Mouse (Mus musculus): ENCODE results near the gene Rbm19.

Gene Rbm19

DNA sequence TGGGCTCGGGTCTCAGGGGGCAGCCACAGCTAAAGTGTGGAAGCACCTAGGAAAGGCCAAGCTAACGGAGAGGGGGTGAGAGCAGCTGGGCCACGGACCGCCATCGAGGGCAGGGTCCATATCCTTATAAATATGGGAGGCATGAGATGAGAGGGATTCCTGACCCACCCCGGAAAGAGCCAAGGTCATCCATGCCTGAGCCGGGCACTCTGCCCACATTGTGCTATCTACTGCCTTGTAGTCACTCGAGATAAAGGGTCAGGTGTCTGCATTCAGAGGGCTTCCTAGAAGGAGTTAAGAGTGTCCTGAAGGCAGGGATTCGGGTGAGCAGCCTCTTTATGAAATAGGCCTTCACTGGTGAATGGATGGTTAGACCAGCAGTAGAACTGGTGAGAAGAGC lies 80.6 kb downstream of the Rbm19 start:
- in situ Hi-C loops (cut with MboI; ENCODE audit: low sequenced_read_pairs), result no loop called here

DNA sequence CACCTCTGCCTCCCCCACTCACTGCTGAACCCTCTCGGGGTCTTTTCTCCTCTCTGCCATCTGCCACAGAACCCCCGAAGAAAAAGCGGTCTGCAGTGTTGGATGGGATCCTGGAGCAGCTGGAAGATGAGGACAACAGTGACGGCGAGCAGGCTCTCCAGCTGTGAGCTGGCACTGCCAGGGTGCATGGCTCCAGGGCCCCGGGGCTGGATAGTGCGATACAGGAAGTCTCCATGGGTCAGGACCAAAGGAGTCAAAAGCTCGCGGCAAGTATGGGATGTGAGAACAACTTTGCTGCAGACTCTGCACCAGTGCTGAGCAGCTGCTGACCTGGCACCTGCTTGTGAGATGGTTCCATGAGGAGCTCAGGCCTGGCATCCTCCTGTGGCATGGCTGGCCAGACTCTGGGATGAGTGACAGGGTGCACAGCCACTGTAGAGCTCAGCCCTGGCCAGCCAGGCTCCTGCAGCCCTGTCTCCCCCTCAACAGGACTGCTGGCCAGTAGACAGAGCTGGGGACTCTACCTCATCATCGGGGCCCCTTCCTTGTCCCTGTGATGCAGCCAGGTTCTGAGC lies 81.6 kb downstream of the Rbm19 start:
- in situ Hi-C loops (cut with MboI; ENCODE audit: low sequenced_read_pairs), result no loop called here

DNA sequence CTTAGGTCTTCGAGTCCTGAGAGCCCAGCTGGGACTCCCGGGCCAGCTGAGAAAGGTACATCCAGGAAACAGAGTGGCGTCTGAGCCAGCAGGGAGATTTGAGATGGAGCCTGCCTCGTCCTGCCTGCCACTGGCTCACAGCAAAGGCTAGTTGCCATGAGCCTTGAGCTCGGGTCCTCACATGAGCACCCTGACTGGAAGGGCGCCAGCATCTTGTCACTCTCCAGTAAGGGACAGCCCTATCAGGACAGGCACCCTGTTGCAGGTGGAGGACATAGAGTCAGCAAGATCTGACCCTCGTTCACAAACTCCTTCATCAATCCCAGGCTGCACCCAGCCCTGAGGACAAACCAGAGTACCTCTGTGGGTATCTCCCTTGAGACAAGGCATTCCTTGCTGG lies 83.6 kb downstream of the Rbm19 start:
- in situ Hi-C loops (cut with MboI; ENCODE audit: low sequenced_read_pairs), result no loop called here

DNA sequence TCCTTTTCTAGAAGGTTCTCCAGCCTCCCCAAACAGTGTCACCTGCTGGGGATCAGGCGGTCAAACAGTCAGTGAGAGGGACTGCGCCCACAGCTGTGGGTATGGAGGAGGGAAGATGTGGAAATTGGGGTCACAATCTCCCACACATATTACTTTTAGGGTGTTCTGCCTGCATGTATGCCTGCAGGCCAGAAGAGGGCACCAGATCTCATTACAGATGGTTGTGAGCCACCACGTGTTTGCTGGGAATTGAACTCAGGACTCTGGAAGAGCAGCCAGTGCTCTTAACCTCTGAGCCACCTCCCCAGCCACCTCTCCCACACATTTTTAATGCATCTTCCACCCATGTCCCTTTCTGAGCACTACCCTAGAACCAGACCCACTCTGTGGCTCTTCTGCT lies 88.1 kb downstream of the Rbm19 start:
- in situ Hi-C loops (cut with MboI; ENCODE audit: low sequenced_read_pairs), result no loop called here

DNA sequence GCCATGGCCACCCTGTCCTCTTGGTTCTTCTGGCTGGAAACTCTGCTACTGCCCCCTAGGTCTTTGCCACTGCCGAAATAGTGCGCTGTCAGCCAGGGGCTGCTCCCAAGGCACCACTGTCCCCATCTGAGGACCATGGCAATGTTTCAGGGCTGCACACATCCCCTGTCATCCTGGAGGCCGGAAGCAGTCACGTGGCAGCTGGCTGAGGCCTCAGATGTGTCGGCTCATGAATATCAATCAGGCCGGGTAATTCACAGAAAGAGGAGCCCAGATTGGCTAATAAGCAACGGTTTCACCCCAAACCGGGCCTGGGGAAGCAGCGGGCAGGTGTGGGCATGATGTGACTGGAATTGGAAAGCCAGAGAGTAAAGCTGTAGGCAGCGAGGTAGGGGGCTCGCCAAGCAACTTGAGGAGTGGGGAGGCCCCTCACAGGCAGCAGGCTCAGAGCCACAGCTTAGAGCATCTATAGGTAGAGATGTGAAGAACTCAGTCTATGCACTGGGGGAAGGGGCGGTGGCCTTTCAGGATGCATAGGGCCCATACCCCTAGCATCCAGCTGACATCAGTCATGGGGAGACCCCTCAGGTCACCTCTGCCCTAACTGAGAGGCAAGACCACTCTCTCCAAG lies 90.2 kb downstream of the Rbm19 start:
- in situ Hi-C loops (cut with MboI; ENCODE audit: low sequenced_read_pairs), result no loop called here

DNA sequence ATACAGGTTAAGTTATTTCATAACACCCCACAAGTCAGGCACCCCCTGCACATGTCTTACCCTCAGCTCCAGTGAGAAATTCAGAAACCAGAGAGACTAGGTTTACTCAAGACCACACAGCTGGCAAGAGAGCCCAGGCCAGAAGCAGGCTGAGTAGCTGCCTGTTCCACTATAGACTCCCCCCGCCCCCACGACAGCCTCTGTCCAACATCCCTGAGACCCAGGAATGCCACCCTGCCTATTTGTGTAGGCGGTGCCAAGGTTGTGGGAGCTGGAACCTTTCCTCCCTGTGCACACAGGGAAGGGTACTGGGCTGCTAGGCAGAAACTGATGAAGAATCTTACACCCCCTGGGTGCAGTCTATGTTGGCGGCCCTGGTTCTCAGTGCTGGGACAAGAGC lies 91.2 kb downstream of the Rbm19 start:
- in situ Hi-C loops (cut with MboI; ENCODE audit: low sequenced_read_pairs), result no loop called here

DNA sequence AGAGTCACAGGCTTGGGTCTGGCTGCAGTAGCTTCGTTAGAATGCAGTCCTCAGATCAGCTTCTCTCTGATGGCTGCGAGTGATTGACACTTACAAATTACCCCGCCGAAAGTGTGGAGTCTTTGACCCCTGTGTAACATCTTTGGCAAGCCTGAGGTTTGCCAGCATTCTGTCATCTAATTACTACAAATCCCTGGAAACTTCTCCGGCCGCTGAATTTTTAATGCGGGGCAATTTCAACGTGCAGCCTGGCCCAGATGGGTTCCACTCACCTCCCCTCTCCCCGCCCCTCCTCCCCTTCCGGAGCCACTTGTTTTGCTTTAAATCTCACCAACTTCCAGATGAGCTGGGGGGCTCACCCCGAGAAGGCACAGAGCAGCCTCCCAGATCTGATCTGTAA lies 94.4 kb downstream of the Rbm19 start:
- in situ Hi-C loops (cut with MboI; ENCODE audit: low sequenced_read_pairs), result no loop called here

DNA sequence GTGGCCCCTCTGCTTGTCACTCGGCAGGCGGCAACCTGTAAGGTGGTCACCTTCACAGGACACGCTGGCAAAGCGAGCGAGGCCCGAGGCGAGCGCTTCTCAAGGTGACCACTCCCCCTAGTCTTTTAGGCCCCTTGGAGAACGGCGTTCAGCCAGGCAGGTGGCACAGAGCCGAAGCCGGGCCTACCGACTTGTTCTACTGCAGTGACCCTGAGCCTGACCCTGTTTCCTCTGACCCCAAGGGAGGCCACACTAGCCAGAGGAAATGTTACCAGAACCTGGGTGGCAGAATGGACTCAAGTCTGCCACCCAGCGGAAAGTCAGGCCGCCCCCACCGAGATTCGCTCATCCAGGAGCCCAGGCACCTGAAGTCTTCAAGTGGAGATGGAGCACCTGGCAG lies 94.9 kb downstream of the Rbm19 start:
- in situ Hi-C loops (cut with MboI; ENCODE audit: low sequenced_read_pairs), result no loop called here

DNA sequence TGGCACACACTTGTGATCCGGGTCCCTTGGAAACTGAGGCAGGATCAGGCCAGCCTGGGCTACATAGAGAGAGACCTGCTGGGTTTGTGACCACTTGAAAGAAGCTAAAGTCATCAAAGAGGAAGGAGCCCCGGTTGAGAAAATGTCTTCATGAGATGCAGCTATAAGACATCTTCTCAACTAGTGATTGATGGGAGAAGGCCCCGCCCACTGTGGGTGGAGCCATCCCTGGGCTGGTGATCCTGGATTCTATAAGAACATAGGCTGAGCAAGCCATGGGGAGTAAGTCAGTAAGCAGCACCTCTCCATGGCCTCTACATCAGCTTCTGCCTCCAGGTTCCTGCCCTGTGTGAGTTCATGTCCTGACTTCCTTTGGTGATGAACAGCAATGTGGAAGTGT lies 98.2 kb downstream of the Rbm19 start:
- in situ Hi-C loops (cut with MboI; ENCODE audit: low sequenced_read_pairs), result no loop called here

DNA sequence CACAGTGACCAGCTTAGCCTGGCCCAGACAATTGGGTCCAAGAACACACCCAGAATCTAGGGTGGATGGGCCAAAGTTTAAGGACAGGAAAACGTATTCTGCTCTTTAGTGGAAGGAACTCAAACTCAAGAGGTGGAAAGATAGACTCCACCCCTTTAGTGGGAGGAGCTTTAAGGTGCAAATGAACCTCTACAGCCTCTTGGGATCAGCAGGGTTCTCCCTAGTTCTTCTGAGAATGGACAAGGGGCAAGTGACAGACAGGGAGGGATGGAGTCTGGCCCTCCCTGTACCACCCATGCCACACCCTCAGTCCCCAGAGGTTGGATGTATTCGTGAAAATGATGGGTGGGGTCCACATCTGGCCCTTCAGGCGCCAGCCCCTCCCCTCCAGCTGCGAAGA lies 105.0 kb downstream of the Rbm19 start:
- in situ Hi-C loops (cut with MboI; ENCODE audit: low sequenced_read_pairs), result no loop called here

DNA sequence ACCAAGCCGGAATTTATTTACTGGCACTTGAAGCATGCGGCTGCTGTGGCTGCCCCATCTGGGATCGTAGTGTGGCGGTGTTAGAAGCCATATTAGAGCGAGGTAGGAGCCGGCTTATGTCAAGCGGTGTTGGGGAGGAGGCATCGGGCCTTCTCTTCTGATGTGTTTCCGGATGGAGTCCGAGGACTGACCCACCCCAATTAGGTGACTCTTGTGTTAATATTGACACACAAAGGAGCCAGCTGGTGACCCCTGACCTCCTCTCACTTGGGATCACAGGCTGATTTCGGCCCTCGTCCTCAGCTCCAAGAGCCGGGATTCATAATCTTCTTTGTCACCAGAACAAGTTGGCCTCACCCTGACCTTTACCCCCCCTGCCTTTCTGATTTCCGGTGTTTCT lies 109.1 kb downstream of the Rbm19 start:
- in situ Hi-C loops (cut with MboI; ENCODE audit: low sequenced_read_pairs), result no loop called here

DNA sequence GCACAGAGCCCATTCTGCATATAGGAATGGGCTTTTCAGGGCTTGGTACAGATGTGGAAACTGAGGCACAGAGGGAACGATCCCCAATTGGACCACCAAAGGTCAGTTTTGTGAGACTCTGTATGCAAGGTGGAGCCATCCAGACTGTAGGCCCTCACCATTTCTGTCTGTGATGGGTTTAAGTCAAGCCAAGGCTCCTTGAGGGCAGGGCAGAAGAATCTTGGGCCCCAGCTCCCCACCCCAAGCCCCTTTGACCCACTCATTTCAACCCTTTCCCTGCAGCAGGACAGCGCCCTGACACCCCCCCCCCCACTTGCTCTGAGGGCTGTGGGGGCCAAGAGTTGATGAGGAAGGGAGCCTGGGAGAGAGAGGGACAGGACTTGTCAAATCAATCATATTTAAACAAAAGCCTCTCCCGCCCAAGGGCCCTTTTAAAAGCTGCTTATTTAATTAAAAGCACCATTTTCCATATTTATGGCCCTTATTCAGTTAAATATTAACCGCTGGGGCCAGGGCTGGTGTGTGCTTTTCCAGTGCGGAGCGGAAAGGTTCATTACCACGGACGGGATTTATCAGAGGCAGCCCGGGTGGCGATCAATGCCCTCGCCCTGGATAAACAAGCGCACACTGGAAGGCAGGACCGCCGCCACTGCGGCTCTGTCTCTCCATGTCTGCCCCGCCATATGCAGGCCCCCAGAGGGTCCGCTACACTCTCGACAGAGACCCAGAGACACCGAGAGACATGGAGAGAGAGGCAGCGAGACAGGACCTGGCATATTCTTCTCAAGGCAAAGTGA lies 112.5 kb downstream of the Rbm19 start:
- in situ Hi-C loops (cut with MboI; ENCODE audit: low sequenced_read_pairs), result no loop called here

DNA sequence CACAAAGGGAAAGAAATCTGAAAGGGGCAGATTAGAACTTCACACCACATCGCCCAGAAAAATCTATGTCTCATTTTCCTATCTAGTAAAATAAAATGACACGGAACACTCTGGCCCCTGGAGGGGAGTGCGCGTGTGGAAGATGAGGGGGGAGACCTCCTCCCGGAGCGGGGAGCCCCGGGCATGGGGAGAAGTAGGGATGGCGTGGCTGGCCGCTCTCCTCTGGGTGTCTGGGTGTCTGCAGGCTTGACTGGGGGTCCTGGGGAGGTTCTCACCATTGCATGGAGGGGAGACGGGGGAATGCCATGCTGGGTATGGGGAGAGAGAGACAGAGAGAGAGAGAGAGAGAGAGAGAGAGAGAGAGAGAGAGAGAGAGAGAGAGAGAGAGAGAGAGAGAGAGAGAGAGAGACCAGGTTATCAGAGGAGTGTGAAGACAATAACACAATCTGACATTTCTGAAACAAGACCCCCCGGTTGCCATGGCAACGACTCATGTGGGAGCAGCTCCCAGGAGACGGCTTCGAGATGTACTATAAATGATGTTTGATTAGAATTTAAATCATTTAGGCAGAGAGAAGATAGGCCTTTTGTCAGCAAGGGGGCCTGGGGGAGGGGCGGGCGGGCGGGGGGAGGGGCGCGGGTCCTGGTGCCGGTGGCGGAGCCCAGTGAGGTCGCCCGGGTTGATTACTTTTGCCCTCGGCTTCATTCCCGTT lies 115.3 kb downstream of the Rbm19 start:
- in situ Hi-C loops (cut with MboI; ENCODE audit: low sequenced_read_pairs), result no loop called here

DNA sequence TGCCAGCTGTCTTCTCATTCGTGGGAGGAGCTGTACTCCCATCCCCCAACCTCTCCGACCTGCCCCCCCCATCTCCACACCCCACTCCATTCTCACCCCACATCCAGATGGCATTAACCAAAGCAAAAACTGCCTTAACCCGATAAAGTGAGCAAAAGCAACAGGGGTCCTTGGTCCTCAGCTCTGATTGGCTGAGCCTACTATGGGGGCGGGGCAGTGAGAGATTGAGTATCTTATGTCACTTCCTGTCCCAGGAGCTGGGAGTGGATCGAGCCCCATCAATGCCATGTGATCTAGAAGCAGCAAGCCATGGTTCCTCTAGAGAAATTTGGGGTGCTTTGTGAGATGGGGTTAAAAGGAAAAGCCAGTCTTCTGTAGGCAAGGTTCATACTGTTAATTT lies 118.9 kb downstream of the Rbm19 start:
- in situ Hi-C loops (cut with MboI; ENCODE audit: low sequenced_read_pairs), result no loop called here

DNA sequence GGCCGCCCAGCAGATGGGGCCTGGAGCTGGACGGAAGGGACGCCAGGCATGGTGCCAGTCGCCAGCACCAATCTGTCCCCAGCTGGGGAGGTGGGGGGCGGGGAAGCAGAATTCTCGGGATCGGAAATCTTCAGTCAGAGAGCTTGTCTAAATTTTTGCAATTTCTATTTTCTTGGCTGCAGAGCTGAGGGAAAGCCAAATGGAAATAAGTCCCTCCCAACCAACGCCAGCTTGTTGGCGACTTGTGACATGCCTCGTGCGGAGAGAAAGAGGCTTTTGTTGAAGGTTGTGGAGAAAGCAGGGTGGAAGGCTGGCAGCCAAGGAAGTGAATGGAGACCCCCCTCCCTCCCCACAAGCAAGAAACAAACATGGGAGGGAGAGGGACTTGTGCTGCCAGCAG lies 119.3 kb downstream of the Rbm19 start:
- in situ Hi-C loops (cut with MboI; ENCODE audit: low sequenced_read_pairs), result no loop called here

DNA sequence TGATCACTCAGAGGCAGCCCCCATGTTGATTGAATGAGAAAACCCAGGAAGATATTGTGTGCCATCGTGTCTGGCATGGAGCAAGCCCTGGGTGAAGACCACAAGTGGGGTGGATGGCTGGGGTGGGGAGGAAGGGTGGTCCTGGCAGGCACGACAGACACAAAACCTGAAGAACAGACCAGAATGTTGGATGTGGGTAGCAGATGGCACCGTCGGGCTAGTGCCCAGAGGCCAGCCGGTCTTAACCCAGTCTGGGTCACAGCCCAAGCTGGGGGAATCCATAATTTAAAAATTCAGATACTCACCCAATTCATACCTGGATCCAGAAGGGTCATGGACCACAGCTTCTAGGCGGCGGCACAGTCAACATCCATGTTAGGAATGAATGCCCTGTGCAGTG lies 123.8 kb downstream of the Rbm19 start:
- in situ Hi-C loops (cut with MboI; ENCODE audit: low sequenced_read_pairs), result no loop called here

DNA sequence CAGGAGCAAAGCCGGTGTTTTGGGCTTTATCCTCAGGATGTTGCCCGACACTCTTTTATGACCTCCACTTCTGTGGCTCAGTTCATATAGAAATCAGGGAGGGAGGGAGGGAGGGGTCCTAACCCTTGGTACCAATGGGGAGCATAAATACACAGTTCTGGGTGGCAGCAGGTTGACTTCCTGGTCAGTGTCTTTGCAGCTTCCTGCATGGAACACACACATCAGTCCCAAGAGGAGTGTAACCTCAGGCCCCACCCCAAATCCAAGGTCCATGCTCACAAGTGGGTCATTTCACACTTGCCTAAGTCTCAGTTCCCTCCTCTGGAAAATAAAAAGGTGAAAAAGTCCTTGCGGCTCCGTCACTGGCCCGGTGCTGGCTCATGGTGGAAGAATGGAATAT lies 129.1 kb downstream of the Rbm19 start:
- in situ Hi-C loops (cut with MboI; ENCODE audit: low sequenced_read_pairs), result no loop called here
